Mouse (Mus musculus) limb, embryonic 10.5 days (tissue): ENCODE data around the gene Wsb1. TPM values are rescaled to one million over a fixed set of nuclear protein-coding genes. Genes with fewer than 3 reads are reported as not detected.

Experiments used
- DNase-seq: peaks from one replicate; pipeline ENCODE4 v3.0.0-alpha.2; 2017; ENCODE audit warnings: low spot score
- H3K27ac ChIP-seq: fragments of 300-500 bp; sonication (generic); 2 replicates; pipeline ENCODE4 v1.5.1; 2016; ENCODE audit warnings: mild to moderate bottlenecking
- H3K27me3 ChIP-seq: fragments of 300-500 bp; sonication (generic); 2 replicates; pipeline ENCODE4 v1.6.1; 2016; ENCODE audit warnings: low read depth, mild to moderate bottlenecking; ENCODE audit not compliant: poor library complexity, severe bottlenecking
- H3K36me3 ChIP-seq: fragments of 300-500 bp; sonication (generic); 2 replicates; pipeline ENCODE4 v1.6.1; 2016; ENCODE audit warnings: mild to moderate bottlenecking, moderate library complexity
- H3K4me1 ChIP-seq: fragments of 300-500 bp; sonication (generic); 2 replicates; pipeline ENCODE4 v1.6.1; 2016
- H3K4me3 ChIP-seq: fragments of 300-500 bp; sonication (generic); 2 replicates; pipeline ENCODE4 v1.5.1; 2016; ENCODE audit warnings: mild to moderate bottlenecking, moderate library complexity
- H3K9me3 ChIP-seq: fragments of 300-500 bp; sonication (generic); replicated peaks from 2 replicates; pipeline ENCODE4 v1.6.1; 2016; ENCODE audit warnings: mild to moderate bottlenecking
- WGBS: fragments of 180-500 bp; shearing (Covaris S2); methylation state at CpG from one replicate; pipeline ENCODE4 v1.1.7; 2016; 5-methylcytosine and 5-hydroxymethylcytosine counted together
- polyA plus RNA-seq: library from polyadenylated mRNA; unstranded; fragments of >200 nt; fragmentation: Nextera tagmentation; extraction: Ambion mirVana; gene quantifications from 2 replicates; pipeline ENCODE4 v1.2.1, GENCODE M21; 2016

Wsb1 gene
- polyA plus RNA-seq, 1 experiment from 2014 or later, result 306 TPM

DNA sequence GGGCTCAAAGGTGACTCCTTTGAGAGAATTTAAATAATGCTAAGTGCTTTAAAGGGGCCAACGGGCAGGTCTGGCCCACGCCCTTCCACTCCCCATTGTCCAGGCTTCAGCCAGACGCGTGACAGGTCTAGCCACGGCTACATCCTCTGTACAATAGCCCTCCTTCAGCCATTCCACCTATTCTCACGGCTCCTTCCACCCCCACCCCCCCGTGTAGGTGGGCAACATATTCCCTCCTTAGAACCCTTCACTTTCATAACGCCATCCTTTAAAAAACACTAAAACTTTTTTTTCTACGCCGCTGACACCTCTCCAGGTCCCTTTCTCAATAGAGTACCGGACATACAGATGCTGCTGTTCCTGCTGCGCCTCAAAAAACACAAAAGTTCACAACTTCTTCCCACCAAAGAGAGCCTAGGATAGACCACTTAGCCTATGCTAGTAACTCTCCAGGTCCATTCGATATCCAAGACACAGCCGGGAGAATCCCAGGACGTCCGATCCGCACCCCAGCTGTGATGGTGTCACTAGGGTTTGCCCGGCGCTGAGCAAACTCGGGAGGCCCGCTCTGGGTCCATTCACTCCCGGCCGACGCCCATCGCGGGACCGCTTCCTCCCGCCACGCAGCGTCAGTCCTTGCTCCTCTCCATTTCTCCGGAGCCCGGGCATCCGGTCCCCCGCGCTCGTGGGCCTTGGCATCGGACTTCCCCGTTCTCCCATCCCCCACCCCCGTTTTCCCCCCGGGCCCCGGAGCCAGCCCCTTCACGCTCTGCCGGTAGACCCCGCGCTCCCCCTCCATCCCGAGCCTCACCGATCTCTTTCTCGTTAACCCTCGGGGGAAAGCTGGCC is 705 bp downstream of the Wsb1 start:
- H3K4me1 ChIP-seq, result peaks cover 20% of the 10 kb centered on the region
- 3% methylated on average over 49 of the region's 49 CpGs for WGBS
- no peaks in the 10 kb centered on the region for H3K9me3 ChIP-seq
- H3K4me3 ChIP-seq, result peak overlapping the region; percentile 92
- H3K36me3 ChIP-seq, result peaks cover 35% of the 10 kb centered on the region
- H3K27me3 ChIP-seq, result no peaks in the 10 kb centered on the region
- peak overlapping the region; percentile 96 for H3K27ac ChIP-seq
- DNase-seq, result peak; percentile 40

DNA sequence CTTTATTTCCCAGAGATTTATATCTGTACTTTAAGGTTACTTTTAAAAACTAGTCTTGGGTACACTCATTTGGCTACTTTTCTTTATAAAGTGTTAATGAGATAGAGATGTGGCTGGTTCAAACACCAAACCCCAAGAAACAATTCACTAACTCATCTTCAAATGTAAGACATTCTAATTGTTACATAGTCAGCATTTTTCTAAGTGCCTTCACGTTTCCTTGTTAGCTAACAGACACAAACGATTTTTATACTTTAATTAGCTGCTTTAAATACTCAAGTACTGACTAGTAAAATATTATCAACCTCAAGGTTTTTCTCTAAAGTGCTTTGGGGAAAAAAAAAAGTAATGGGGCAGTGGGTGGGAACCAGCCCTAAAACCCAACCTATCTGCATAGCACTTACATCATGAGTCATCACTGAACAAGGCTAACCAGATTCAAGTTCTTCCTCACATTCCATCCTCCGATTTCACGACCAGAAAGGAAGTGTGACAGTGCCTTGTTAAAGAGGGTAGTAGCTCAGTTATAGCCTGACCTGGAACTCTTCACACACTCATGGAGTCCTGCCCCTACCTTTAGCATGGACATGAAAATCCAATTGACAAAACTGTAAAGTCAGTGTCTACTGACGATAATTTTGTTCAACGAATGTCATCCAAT is 1.5 kb downstream of the Wsb1 start:
- H3K27me3 ChIP-seq, result no peaks in the 10 kb centered on the region
- 46% methylated on average over 6 of the region's 6 CpGs for WGBS
- DNase-seq, result no peak
- H3K4me3 ChIP-seq, result peak overlapping the region; percentile 92
- peak overlapping the region; percentile 96 for H3K27ac ChIP-seq
- H3K9me3 ChIP-seq, result no peaks in the 10 kb centered on the region
- peaks cover 20% of the 10 kb centered on the region for H3K4me1 ChIP-seq
- peaks cover 43% of the 10 kb centered on the region for H3K36me3 ChIP-seq

DNA sequence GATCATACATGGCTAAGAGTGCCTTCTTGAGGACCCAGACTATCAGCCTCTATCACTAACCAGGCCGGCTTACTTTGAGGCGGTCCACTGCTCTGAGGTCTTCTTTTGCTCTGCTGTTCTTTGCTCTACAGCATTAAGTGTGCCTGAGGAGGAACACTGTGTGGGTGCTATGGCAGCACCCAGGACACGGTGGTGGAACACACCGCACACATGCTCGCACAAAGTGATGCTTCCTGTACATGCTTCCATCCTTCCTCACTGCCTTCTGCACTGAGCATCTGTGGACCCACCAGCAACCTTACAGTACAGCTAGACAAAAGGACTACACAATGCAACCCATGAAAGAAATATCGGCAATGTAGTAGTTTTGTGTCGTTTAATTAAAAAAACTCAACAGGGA is 15.4 kb downstream of the Wsb1 start:
- H3K36me3 ChIP-seq, result peaks cover 74% of the 10 kb centered on the region
- H3K27me3 ChIP-seq, result no peaks in the 10 kb centered on the region
- H3K4me3 ChIP-seq, result no peak overlapping the region
- H3K4me1 ChIP-seq, result peaks cover 7% of the 10 kb centered on the region; the same call in 1 of the 2 replicates
- no peak overlapping the region for H3K27ac ChIP-seq
- whole genome bisulfite sequencing, result 97% methylated on average over 7 of the region's 7 CpGs
- DNase-seq, result peak; percentile 26
- H3K9me3 ChIP-seq, result peaks cover 4% of the 10 kb centered on the region; the same call in 1 of the 2 replicates

DNA sequence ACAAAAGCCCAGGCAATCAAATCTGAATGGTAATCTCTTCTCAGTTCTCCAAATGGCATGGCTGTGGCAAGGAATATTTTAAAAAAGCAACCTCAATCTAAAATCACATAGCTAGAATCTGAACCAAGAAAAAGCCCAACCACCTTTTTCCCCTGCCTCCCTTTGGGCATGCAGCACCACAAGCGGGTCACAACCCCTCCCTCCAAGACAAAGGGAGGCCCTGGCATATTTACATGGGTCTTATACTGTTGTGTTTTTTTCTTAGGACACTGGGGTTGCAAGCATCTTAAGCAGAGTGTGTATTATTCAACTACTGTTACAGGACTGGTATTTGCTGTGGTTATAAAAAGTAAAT is 16.1 kb downstream of the Wsb1 start:
- H3K27me3 ChIP-seq, result no peaks in the 10 kb centered on the region
- H3K9me3 ChIP-seq, result peaks cover 4% of the 10 kb centered on the region; the same call in 1 of the 2 replicates
- no peak overlapping the region for H3K27ac ChIP-seq
- no peak overlapping the region for H3K4me3 ChIP-seq
- WGBS, result 45% methylated on average over 1 of the region's 1 CpGs
- peaks cover 69% of the 10 kb centered on the region for H3K36me3 ChIP-seq
- peak; percentile 28 for DNase-seq
- H3K4me1 ChIP-seq, result peaks cover 7% of the 10 kb centered on the region; the same call in 1 of the 2 replicates

DNA sequence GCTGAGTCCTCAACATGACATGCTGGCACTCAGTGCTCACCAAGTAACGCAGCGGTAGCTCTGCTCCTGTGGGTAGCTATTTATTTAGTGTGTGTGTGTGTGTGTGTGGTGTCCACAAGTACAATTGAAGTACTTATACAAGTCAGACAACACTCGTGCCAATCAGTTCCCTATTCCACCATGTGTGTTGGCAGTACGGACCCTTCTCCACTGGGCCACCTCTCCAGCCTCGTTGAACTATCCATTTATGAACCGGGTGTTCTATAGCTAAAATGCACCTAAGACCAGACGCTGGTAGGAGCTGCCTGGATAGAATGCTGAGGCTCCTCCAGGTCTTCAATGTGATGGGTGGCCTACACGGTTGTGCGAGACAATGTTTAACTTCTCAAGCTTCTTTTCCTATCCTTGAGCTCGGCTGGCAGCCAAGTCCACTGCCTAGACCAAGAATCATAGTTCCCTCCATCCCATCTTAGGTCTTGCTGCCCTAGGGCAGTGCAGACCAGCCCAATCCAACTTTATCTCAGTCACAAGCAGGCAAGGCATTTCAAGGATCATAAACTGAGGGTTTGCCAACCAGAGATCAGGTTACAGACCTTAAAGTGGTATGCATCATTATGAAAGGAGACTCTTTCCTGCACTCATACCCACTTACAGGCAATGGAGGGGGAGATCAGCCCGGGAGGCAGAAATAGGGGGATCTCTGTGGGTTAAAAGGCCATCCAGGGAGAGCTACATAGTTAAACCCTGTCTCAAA is 16.6 kb downstream of the Wsb1 start:
- 92% methylated on average over 11 of the region's 11 CpGs for WGBS
- Histone ChIP-seq H3K9me3 (peaks cover 4% of the 10 kb centered on the region; the same call in 1 of the 2 replicates), H3K27me3 (no peaks in the 10 kb centered on the region), H3K4me3 (no peak overlapping the region), H3K36me3 (peaks cover 63% of the 10 kb centered on the region), H3K4me1 (peaks cover 7% of the 10 kb centered on the region; the same call in 1 of the 2 replicates), H3K27ac (no peak overlapping the region)
- DNase-seq, result no peak

DNA sequence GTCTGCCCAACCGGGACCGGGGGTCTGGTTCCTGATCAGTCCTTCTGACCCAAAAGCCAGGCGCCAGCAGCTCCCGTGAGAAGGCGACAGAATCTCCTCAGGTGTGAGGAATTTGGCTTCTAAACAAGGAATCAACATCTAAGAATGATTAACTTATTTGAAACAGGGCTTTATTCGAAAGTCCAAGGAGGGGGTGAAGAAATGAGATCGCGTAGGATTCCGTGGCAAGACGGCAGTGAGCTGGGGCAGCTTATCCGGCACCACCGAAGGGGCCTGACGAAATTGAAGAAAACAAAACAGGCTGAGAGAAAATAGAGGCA is 24.3 kb downstream of the Wsb1 start:
- H3K4me3 ChIP-seq, result no peak overlapping the region
- H3K27ac ChIP-seq, result peak overlapping the region; percentile 79; the same call in 1 of the 2 replicates
- no peaks in the 10 kb centered on the region for H3K9me3 ChIP-seq
- peaks cover 4% of the 10 kb centered on the region; the same call in 1 of the 2 replicates for H3K36me3 ChIP-seq
- peaks cover 29% of the 10 kb centered on the region for H3K4me1 ChIP-seq
- DNase-seq, result no peak
- 96% methylated on average over 13 of the region's 13 CpGs for WGBS
- H3K27me3 ChIP-seq, result no peaks in the 10 kb centered on the region

DNA sequence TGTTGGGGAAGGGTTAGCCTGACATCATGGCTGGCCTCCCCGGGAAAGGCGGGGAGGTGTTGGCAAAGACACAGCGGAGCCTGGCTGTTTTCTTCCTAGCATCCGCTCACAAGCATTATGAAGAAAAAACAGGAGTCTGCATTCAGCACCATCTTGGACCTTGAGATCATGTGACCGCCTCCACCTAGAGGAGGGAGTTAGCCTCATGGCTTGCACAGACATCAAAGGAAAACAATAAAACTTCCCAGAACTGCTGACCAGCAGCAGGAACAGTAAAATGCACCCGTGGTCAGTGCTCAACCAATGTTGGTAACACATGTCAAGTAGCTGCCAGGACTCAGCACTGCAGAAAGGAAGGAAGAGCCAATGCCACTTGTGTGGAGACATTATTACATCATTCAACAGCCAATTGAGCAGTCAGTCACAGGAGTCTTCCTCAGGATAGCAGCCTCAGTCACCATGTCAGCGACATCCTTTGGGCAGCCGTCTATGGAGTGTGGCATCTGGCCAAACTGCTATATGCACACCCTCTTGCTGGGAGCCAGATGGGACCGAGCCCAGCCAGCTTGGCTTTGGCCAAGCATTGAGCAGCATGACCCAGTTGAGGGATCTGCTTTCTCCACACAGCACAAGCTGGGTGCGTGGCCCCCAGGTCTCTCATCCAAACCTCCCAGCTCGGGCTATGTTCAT is 24.8 kb downstream of the Wsb1 start:
- H3K36me3 ChIP-seq, result peaks cover 4% of the 10 kb centered on the region; the same call in 1 of the 2 replicates
- peak; percentile 41 for DNase-seq
- no peak overlapping the region for H3K4me3 ChIP-seq
- peak overlapping the region; percentile 79 for H3K27ac ChIP-seq
- WGBS, result 84% methylated on average over 11 of the region's 11 CpGs
- H3K27me3 ChIP-seq, result no peaks in the 10 kb centered on the region
- peaks cover 34% of the 10 kb centered on the region for H3K4me1 ChIP-seq
- no peaks in the 10 kb centered on the region for H3K9me3 ChIP-seq

DNA sequence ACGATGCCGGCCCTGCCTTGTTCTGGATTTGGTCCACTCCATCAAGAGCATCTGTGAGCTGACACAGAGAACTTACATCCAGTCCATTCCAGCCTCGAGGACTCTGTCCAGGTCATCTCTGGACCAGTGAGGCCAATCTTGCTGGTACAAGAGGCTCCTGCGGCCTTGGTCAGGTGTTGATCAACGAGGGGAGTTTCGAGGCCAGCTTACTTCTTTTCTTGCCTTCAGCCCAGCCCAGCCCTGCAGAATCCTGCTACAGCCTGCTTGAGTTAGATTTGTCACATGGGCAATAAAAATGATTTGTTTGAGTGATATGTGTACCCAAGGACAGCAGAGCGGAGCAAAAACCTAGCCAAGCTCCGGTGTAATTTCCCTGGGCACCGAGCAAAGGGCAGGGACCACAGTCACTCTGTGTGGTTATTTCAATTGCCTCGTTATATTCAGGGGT is 25.4 kb downstream of the Wsb1 start:
- H3K4me3 ChIP-seq, result no peak overlapping the region
- DNase-seq, result peak; percentile 52
- peak overlapping the region; percentile 79 for H3K27ac ChIP-seq
- no peaks in the 10 kb centered on the region for H3K9me3 ChIP-seq
- peaks cover 4% of the 10 kb centered on the region; the same call in 1 of the 2 replicates for H3K36me3 ChIP-seq
- 66% methylated on average over 10 of the region's 10 CpGs for WGBS
- H3K27me3 ChIP-seq, result no peaks in the 10 kb centered on the region
- H3K4me1 ChIP-seq, result peaks cover 38% of the 10 kb centered on the region

DNA sequence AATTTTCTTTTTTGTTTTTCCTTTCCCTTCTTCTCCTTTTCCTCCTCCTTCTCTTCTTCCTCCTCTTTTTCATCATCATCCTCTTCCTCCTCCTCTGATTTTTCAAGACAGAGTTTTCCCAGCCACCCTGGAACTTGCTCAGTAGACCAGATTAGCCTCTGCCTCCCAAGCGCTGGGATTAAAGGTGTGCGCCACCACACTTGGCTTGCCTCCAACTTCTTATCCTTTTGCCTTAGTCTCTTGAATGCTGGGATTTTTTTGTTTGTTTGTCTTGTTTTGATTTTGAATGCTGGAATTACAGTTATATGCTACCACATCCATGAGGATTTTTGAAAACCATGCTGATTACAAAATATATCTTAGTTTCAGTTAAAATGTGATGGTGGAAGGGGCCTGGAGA is 26.4 kb downstream of the Wsb1 start:
- H3K36me3 ChIP-seq, result peaks cover 4% of the 10 kb centered on the region; the same call in 1 of the 2 replicates
- WGBS, result 99% methylated on average over 2 of the region's 2 CpGs
- DNase-seq, result no peak
- no peaks in the 10 kb centered on the region for H3K27me3 ChIP-seq
- no peaks in the 10 kb centered on the region for H3K9me3 ChIP-seq
- H3K4me3 ChIP-seq, result no peak overlapping the region
- H3K4me1 ChIP-seq, result peaks cover 38% of the 10 kb centered on the region
- no peak overlapping the region for H3K27ac ChIP-seq

DNA sequence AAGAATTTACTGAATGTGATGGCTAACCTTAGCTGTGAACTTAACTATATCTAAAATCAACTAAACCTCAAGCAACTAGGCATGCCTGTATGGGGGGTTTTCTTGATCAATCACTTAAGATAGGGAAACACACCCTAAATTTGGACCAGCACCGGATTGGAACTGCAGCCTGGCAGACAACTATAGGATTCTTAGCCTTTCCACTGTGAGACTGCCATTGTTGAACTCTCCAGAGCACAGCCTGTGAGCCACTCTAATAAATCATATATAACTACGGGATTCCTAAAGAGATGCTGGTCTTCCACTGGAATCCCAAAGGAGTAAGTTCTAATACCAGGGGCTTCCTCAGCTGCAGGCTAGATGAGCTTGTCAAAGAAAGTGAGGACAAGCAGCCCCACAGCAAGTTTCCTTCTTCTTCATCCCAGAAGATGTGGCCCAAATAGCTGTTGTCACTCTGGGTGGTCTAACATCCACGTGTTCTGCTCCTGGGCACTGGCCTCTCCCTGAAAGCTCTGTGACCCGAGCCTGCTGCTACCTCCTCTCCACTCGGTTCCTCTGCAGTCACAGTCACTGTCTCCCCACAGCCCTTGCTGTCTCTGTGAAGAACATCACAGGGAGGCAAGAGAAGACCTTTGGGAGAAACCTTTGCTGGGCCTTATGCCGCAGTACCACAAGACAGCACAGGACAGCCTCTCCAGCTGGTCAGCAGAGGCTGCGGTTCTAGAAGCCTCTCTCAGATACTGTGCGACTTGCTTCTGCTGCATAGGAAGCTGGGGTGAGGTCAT is 28.9 kb downstream of the Wsb1 start:
- no peaks in the 10 kb centered on the region for H3K36me3 ChIP-seq
- whole genome bisulfite sequencing, result 65% methylated on average over 8 of the region's 8 CpGs
- no peak overlapping the region for H3K4me3 ChIP-seq
- no peaks in the 10 kb centered on the region for H3K27me3 ChIP-seq
- no peaks in the 10 kb centered on the region for H3K9me3 ChIP-seq
- DNase-seq, result no peak
- H3K27ac ChIP-seq, result peak overlapping the region; percentile 79
- peaks cover 37% of the 10 kb centered on the region for H3K4me1 ChIP-seq

DNA sequence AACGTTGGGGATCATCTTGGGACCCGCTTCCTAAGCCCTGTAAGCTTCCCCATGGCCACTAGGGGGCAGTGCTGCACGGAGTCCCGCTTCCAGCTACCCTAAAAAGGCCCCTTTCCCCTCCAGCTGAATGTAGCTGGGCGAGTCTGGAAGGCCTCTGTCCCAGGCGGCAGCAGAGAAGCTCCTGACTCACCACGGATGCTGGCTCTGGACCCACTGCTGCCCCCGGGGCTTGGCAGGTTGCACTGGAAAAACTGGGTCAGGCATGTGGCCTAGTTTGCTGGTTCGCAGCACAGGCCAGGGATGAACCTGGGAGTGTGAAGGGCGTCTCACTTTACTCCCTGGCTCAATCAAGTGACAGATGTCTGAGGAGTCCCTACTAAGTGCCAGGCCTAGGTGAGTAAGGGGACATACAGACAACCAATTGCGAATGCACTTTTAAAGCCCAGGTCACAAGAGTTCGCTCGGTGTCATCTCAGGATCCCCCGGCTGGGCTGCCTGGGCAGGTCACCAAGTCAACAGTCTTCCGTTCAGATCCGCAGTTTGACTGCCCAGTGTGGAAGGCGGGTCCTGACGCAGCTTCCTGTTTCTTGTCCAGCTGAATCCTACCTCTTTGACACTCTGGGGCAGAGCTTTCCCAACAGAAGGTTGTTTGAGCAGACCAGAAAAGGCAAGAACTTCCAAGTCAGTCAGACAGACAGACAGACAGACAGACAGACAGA is 29.8 kb downstream of the Wsb1 start:
- DNase-seq, result peak; percentile 94
- peak overlapping the region; percentile 2; the same call in 1 of the 2 replicates for H3K4me3 ChIP-seq
- no peaks in the 10 kb centered on the region for H3K9me3 ChIP-seq
- peak overlapping the region; percentile 79 for H3K27ac ChIP-seq
- peaks cover 29% of the 10 kb centered on the region for H3K4me1 ChIP-seq
- H3K36me3 ChIP-seq, result no peaks in the 10 kb centered on the region
- no peaks in the 10 kb centered on the region for H3K27me3 ChIP-seq
- 38% methylated on average over 18 of the region's 18 CpGs for WGBS
